Mouse (Mus musculus) heart, postnatal 0 days (tissue): Measurements from ENCODE around the gene Tti1. TPM values are rescaled to one million over a fixed set of nuclear protein-coding genes. Genes with fewer than 3 reads are reported as not detected.
"Not testable (repeated sequence)": the region's sequence is repeated elsewhere in the genome, so short reads cannot be mapped to it uniquely, and the experiment has no call there.

ENCODE experiments used
- ATAC-seq: fragments of 200-750 bp; cut with Nextera tagmentation; 2 replicates; pipeline ENCODE4 v1.8.0; 2017; ENCODE audit warnings: low read depth, moderate number of reproducible peaks, moderate library complexity; ENCODE audit not compliant: insufficient read depth
- DNase-seq: peaks from one replicate; pipeline ENCODE4 v3.0.0-alpha.2; 2016; ENCODE audit warnings: low spot score
- H3K27ac ChIP-seq: fragments of 300-500 bp; sonication (generic); 2 replicates; pipeline ENCODE4 v1.5.1; 2014; ENCODE audit warnings: low read depth, mild to moderate bottlenecking
- H3K27me3 ChIP-seq: fragments of 300-500 bp; sonication (generic); 2 replicates; pipeline ENCODE4 v1.6.1; 2014; ENCODE audit warnings: low read length, mixed read lengths; ENCODE audit not compliant: control insufficient read depth, insufficient read depth
- H3K36me3 ChIP-seq: fragments of 300-500 bp; sonication (generic); replicated peaks from 2 replicates; pipeline ENCODE4 v1.6.1; 2014; ENCODE audit warnings: low read length, mixed read lengths; ENCODE audit not compliant: control insufficient read depth, insufficient read depth
- H3K4me1 ChIP-seq: fragments of 300-500 bp; sonication (generic); 2 replicates; pipeline ENCODE4 v1.6.1; 2014; ENCODE audit warnings: antibody characterized with exemption; ENCODE audit not compliant: control insufficient read depth, insufficient read depth
- H3K4me2 ChIP-seq: fragments of 300-500 bp; sonication (generic); 2 replicates; pipeline ENCODE4 v1.6.1; 2014; ENCODE audit warnings: low read depth, mild to moderate bottlenecking, low read length, moderate library complexity
- H3K4me3 ChIP-seq: fragments of 300-500 bp; sonication (generic); 2 replicates; pipeline ENCODE4 v1.5.1; 2014; ENCODE audit warnings: low read depth, low read length
- H3K9ac ChIP-seq: fragments of 300-500 bp; sonication (generic); replicated peaks from 2 replicates; pipeline ENCODE4 v1.6.1; 2014; ENCODE audit warnings: low read depth, low read length, mixed read lengths
- H3K9me3 ChIP-seq: fragments of 300-500 bp; sonication (generic); replicated peaks from 2 replicates; pipeline ENCODE4 v1.6.1; 2016; ENCODE audit warnings: low read length; ENCODE audit not compliant: control insufficient read depth
- CTCF ChIP-seq: IDR thresholded peaks from 2 replicates; pipeline ENCODE4 v1.5.1; 2016; ENCODE audit warnings: antibody characterized with exemption, control low read depth, low read depth
- EP300 ChIP-seq: IDR thresholded peaks from 2 replicates; pipeline ENCODE4 v1.6.1; 2016; ENCODE audit warnings: antibody characterized with exemption, low read depth
- WGBS: fragments of 180-500 bp; shearing (Covaris S2); extraction: QIAGEN DNeasy Blood & Tissue Kit; methylation state at CpG from one replicate; pipeline ENCODE4 v1.1.7; 2014; 5-methylcytosine and 5-hydroxymethylcytosine counted together
- polyA plus RNA-seq: library from polyadenylated mRNA; unstranded; fragments of >200 nt; fragmentation: Nextera tagmentation; extraction: Ambion mirVana; gene quantifications from 2 replicates; pipeline ENCODE4 v1.2.1, GENCODE M21; 2015
- total RNA-seq: library from RNA; depleted of rRNA; stranded (reverse); fragments of >200 nt; gene quantifications from 2 replicates; pipeline ENCODE4 v1.2.3, GENCODE M21; 2014; ENCODE audit warnings: low replicate concordance

Gene Tti1
- total and polyA plus RNA-seq, 2 experiments from 2014 or later: 13.2 to 23.2 TPM

DNA sequence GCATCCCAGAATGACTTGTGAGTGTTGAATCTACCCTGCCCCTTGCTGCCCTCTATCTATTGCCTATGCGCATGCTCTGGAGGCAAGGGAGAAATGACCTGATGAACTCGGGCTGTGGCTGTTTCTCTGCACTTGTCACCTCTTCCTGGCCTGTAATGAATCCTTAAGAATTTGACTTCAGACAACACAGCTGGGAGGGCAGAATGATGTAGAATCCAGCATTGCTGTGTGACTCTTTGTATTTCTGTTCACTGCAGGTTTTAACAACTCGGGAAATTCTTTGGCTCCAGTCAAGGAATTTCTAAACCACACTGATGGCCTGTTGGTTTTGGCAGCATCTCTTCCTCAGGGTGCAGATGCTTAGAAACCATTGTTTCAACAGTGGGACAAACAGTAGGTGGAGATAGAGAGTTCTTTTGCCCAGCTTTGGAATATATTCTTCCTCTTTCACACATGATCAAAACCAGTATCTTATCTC is 36.4 kb upstream of the Tti1 start:
- no peak overlapping the region for H3K4me2 ChIP-seq
- ATAC-seq (peak; percentile 71), DNase-seq (peak; percentile 83)
- H3K27me3 ChIP-seq: no peaks in the 10 kb centered on the region
- peak overlapping the region; percentile 84 for H3K27ac ChIP-seq
- 13% methylated on average over 3 of the region's 3 CpGs for WGBS
- H3K9me3 ChIP-seq: no peaks in the 10 kb centered on the region
- peaks cover 43% of the 10 kb centered on the region for H3K36me3 ChIP-seq
- no peak overlapping the region for H3K4me3 ChIP-seq
- TF ChIP-seq EP300 (0 out of 2 replicates have a peak, but pooled peaks have one; percentile 25), CTCF (peak; percentile 58)
- peaks cover 20% of the 10 kb centered on the region for H3K4me1 ChIP-seq
- H3K9ac ChIP-seq: no peak overlapping the region

DNA sequence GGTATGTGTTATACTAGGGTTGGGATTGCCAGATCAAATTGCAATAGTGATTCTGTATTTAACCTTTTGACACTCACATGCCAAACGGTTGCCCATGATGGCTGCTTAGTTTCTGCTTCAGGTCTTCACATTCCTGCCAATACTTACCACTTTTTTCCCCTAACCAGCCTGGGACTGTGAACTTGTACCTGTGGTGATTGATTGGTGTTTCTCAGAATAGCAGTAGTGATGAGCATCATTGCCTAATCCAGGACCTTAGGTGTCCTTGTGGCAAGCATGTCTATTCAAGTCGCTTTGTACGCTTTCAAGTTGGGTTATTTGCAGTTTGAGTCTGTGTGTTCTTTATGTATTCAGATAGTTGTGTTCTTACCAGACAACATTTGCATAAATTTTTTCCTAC is 34.8 kb upstream of the Tti1 start:
- no peaks in the 10 kb centered on the region for H3K27me3 ChIP-seq
- H3K27ac ChIP-seq: no peak overlapping the region
- 84% methylated on average over 3 of the region's 3 CpGs for WGBS
- no peak for ATAC-seq
- H3K9me3 ChIP-seq: no peaks in the 10 kb centered on the region
- no peak overlapping the region for H3K4me2 ChIP-seq
- peaks cover 54% of the 10 kb centered on the region for H3K36me3 ChIP-seq
- peaks cover 20% of the 10 kb centered on the region for H3K4me1 ChIP-seq
- no peak overlapping the region for H3K9ac ChIP-seq
- no peak for DNase-seq
- no peak for TF ChIP-seq CTCF
- H3K4me3 ChIP-seq: no peak overlapping the region

DNA sequence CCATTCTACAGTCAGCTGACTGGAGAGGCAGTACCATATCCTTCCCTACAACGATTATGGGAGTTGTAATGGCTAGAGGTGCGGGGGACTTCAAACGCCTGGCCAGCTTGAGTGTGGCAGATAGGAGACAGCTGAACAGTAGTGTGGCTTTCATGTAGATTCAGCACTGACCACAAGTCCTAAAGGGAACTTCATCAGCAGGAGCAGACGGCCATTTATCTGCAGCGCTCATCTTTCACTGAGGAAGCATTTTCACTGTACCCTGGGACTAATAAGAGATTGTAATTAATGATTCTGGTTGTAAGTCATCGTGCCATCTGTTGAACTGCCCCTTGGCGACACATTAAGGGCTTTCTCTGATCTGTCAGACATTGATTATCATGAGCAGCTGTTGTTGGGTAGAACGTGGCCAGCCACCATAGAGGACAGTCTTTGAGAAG is 31.5 kb upstream of the Tti1 start:
- no peak for TF ChIP-seq CTCF
- TF ChIP-seq EP300: no peak
- 75% methylated on average over 8 of the region's 8 CpGs for WGBS
- no peak for ATAC-seq

DNA sequence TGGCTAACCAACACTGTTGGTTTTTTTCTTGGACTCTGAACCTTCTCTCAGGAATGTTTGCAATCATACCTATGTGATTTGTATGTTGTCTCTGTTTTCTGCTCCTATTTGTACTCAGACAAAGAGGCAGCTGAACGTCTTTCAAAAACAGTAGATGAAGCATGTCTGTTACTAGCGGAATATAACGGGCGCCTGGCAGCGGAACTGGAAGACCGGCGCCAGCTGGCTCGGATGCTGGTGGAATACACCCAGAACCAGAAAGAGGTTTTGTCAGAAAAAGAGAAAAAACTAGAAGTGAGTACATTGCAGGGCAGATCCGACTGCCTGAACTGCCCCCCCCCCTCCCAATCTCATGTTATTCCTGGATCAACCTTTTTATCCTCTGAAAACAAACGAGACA is 30.3 kb upstream of the Tti1 start:
- TF ChIP-seq EP300 (no peak), CTCF (no peak)
- DNase-seq: no peak
- H3K36me3 ChIP-seq: peaks cover 79% of the 10 kb centered on the region
- WGBS: 80% methylated on average over 10 of the region's 10 CpGs
- no peaks in the 10 kb centered on the region for H3K9me3 ChIP-seq
- no peak for ATAC-seq
- H3K4me2 ChIP-seq: no peak overlapping the region
- H3K9ac ChIP-seq: no peak overlapping the region
- no peak overlapping the region for H3K27ac ChIP-seq
- H3K4me3 ChIP-seq: no peak overlapping the region
- no peaks in the 10 kb centered on the region for H3K4me1 ChIP-seq
- no peaks in the 10 kb centered on the region for H3K27me3 ChIP-seq

More for the DNA sequence above, 31.5 kb upstream of the Tti1 start:
- H3K4me2 ChIP-seq: no peak overlapping the region
- H3K4me1 ChIP-seq: no peaks in the 10 kb centered on the region
- DNase-seq: no peak
- no peaks in the 10 kb centered on the region for H3K27me3 ChIP-seq
- H3K36me3 ChIP-seq: peaks cover 76% of the 10 kb centered on the region
- H3K4me3 ChIP-seq: no peak overlapping the region
- no peak overlapping the region for H3K27ac ChIP-seq
- no peaks in the 10 kb centered on the region for H3K9me3 ChIP-seq
- H3K9ac ChIP-seq: no peak overlapping the region

DNA sequence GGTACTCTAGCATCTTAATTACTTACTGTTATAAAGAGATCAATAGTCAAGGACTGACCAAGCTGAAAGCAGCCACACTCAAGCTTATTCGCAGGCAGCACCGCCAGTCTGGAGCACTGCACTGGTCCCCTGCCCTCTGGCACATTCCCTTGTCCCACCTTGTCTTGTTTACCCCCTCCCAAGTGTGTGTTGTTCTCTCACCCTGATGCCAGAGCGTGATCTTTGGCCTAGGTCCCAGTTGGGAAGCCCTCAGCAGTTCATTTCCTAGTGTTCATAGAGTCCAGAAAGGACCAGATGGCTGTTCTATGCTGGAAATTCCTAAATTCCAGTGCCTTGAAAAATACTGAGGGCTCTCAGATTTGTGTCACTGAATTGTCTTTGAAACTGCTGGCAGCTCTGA is 28.8 kb upstream of the Tti1 start:
- H3K27me3 ChIP-seq: no peaks in the 10 kb centered on the region
- H3K9me3 ChIP-seq: no peaks in the 10 kb centered on the region
- H3K27ac ChIP-seq: no peak overlapping the region
- H3K4me3 ChIP-seq: no peak overlapping the region
- no peak overlapping the region for H3K9ac ChIP-seq
- DNase-seq: no peak
- TF ChIP-seq EP300 (no peak), CTCF (no peak)
- no peak for ATAC-seq
- H3K36me3 ChIP-seq: peaks cover 73% of the 10 kb centered on the region
- WGBS: 58% methylated on average over 3 of the region's 3 CpGs
- H3K4me1 ChIP-seq: no peaks in the 10 kb centered on the region
- no peak overlapping the region for H3K4me2 ChIP-seq

DNA sequence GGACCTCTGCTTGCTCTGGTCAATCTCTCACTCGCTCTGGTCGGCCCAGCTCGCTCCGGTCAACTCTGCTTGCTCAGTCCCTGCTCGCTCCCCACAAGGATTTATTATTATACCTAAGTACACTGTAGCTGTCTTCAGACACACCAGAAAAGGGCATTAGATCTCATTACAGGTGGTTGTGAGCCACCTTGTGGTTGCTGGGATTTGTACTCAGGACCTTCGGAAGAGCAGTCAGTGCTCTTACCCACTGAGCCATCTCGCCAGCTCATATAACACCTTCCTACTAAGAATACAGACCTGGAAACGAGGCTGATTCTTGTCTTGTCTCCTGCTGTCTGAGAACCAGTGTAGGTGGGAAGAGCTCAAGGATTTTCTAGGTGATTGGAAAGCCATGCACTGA is 27.1 kb upstream of the Tti1 start:
- not testable (repeated sequence) for H3K4me1 ChIP-seq, H3K27me3 ChIP-seq, ATAC-seq, H3K27ac ChIP-seq, H3K9ac ChIP-seq, H3K9me3 ChIP-seq, H3K4me2 ChIP-seq, DNase-seq, H3K4me3 ChIP-seq
- 88% methylated on average over 8 of the region's 8 CpGs for WGBS
- H3K36me3 ChIP-seq: peaks cover 65% of the 10 kb centered on the region
